Mouse (Mus musculus) cerebellum, adult 2 months (tissue): ENCODE measurements around the gene Ltbp1.

Experiments used
- CTCF ChIP-seq: fragments of 200-500 bp; IDR thresholded peaks from 2 replicates; pipeline ENCODE4 v1.5.1; 2011; ENCODE audit warnings: low read depth, mild to moderate bottlenecking, control low read depth, low read length, moderate library complexity, borderline replicate concordance; ENCODE audit not compliant: insufficient read depth
- POLR2A ChIP-seq: fragments of 200-500 bp; IDR thresholded peaks from 2 replicates; pipeline ENCODE4 v1.6.1; 2011; ENCODE audit warnings: low read length, control low read depth, borderline replicate concordance; ENCODE audit not compliant: insufficient read depth

- TF ChIP-seq CTCF (no peak), POLR2A (no peak)
These were observed 335.9 kb downstream of the Ltbp1 start for GRCm38 (mm10) chr17:75341227-75341626.
